Mouse (Mus musculus) bone marrow, adult 2 months (tissue): ENCODE results near the gene Rab5a. TPM values are rescaled to one million over a fixed set of nuclear protein-coding genes. Genes with fewer than 3 reads are reported as not detected.
A peak's percentile ranks its signal among the peaks of the same experiment; 100 is the strongest.
"Not testable (repeated sequence)": the region's sequence is repeated elsewhere in the genome, so short reads cannot be mapped to it uniquely, and the experiment has no call there.

Experiments used
- H3K27ac ChIP-seq: fragments of 200-500 bp; 2 replicates; pipeline ENCODE4 v1.5.1; 2012; ENCODE audit warnings: low read depth, mild to moderate bottlenecking, control low read depth, inconsistent platforms, low read length; ENCODE audit not compliant: control insufficient read depth, poor library complexity, insufficient read depth
- H3K4me1 ChIP-seq: fragments of 200-500 bp; 2 replicates; pipeline ENCODE4 v1.6.1; 2011; ENCODE audit warnings: low read length; ENCODE audit not compliant: control insufficient read depth, insufficient read depth
- H3K4me3 ChIP-seq: fragments of 200-500 bp; replicated peaks from 2 replicates; pipeline ENCODE3; 2011; ENCODE audit warnings: mild to moderate bottlenecking, low read depth, low read length, control low read depth; ENCODE audit not compliant: control insufficient read depth
- CTCF ChIP-seq: fragments of 200-500 bp; IDR thresholded peaks from 2 replicates; pipeline ENCODE4 v1.5.1; 2011; ENCODE audit warnings: low read length, control low read depth; ENCODE audit not compliant: control insufficient read depth, insufficient read depth
- POLR2A ChIP-seq: fragments of 200-500 bp; IDR thresholded peaks from 2 replicates; pipeline ENCODE4 v1.6.1; 2011; ENCODE audit warnings: low read depth, mild to moderate bottlenecking, control low read depth, low read length, borderline replicate concordance; ENCODE audit not compliant: control insufficient read depth
- WGBS: fragments of 180-500 bp; shearing (Covaris S2); methylation state at CpG from one replicate; pipeline ENCODE4 v1.1.7; 2018; 5-methylcytosine and 5-hydroxymethylcytosine counted together
- polyA plus RNA-seq: library from polyadenylated mRNA; stranded (reverse); fragments of >200 nt; gene quantifications from 2 replicates; pipeline ENCODE4 v1.2.4, GENCODE M21; 2011; ENCODE audit warnings: low replicate concordance; ENCODE audit not compliant: missing spikeins, insufficient read depth, insufficient read length

Rab5a gene
- polyA plus RNA-seq, 1 experiment: 23.3 TPM

GRCm38 (mm10) chr17:53520509-53520908, 41.5 kb downstream of the Rab5a start:
- Histone ChIP-seq H3K4me1 (no peaks in the 10 kb centered on the region), H3K4me3 (no peak overlapping the region), H3K27ac (no peak overlapping the region)
- TF ChIP-seq CTCF (no peak), POLR2A (no peak)

- Histone ChIP-seq H3K4me3 (no peak overlapping the region), H3K4me1 (no peaks in the 10 kb centered on the region), H3K27ac (no peak overlapping the region)
- 86% methylated on average over 2 of the region's 2 CpGs for WGBS
- TF ChIP-seq CTCF (no peak), POLR2A (no peak)
Observed at GRCm38 (mm10) chr17:53528034-53528433, 49.0 kb downstream of the Rab5a start.

GRCm38 (mm10) chr17:53531160-53531559, 52.1 kb downstream of the Rab5a start:
- no peak overlapping the region for H3K27ac ChIP-seq
- H3K4me1 ChIP-seq: no peaks in the 10 kb centered on the region
- H3K4me3 ChIP-seq: no peak overlapping the region
- no peak for TF ChIP-seq POLR2A
- TF ChIP-seq CTCF: 0 out of 2 replicates have a peak, but pooled peaks have one; percentile 8
- 30% methylated on average over 2 of the region's 2 CpGs for WGBS

- WGBS: 39% methylated on average over 2 of the region's 2 CpGs
- TF ChIP-seq POLR2A: no peak
- no peak for TF ChIP-seq CTCF
Observed at GRCm38 (mm10) chr17:53532425-53532824, 53.4 kb downstream of the Rab5a start.

GRCm38 (mm10) chr17:53539351-53539750, 60.3 kb downstream of the Rab5a start, which contains the start of gene Pp2d1:
Gene Pp2d1 (minus strand): TSS chr17:53539451.
- WGBS: 82% methylated on average over 2 of the region's 2 CpGs
- H3K4me1 ChIP-seq, H3K4me3 ChIP-seq, H3K27ac ChIP-seq: not testable (repeated sequence)

More at GRCm38 (mm10) chr17:53532425-53532824, 53.4 kb downstream of the Rab5a start:
- no peak overlapping the region for H3K27ac ChIP-seq
- no peaks in the 10 kb centered on the region for H3K4me1 ChIP-seq
- H3K4me3 ChIP-seq: no peak overlapping the region

GRCm38 (mm10) chr17:53542536-53542935, 63.5 kb downstream of the Rab5a start:
- WGBS: 88% methylated on average over 4 of the region's 4 CpGs
- no peak overlapping the region for H3K27ac ChIP-seq
- H3K4me1 ChIP-seq: no peaks in the 10 kb centered on the region
- TF ChIP-seq CTCF (no peak), POLR2A (no peak)
- no peak overlapping the region for H3K4me3 ChIP-seq

GRCm38 (mm10) chr17:53543591-53544324, 64.7 kb downstream of the Rab5a start:
- H3K4me1 ChIP-seq: no peaks in the 10 kb centered on the region
- 83% methylated on average over 9 of the region's 9 CpGs for WGBS
- TF ChIP-seq CTCF (no peak), POLR2A (no peak)

GRCm38 (mm10) chr17:53551306-53552299, 72.6 kb downstream of the Rab5a start:
- WGBS: 84% methylated on average over 8 of the region's 8 CpGs
- Histone ChIP-seq H3K27ac (no peak overlapping the region), H3K4me3 (no peak overlapping the region), H3K4me1 (no peaks in the 10 kb centered on the region; the same call in 1 of the 2 replicates)
- no peak for TF ChIP-seq CTCF
- no peak for TF ChIP-seq POLR2A

More at GRCm38 (mm10) chr17:53543591-53544324, 64.7 kb downstream of the Rab5a start:
- Histone ChIP-seq H3K4me3 (no peak overlapping the region), H3K27ac (no peak overlapping the region)
